Mouse (Mus musculus) spleen, adult 12 weeks (tissue): Measurements from ENCODE around the gene Dlx5.

Experiments
- DNase-seq: peaks from one replicate; pipeline ENCODE4 v3.0.0; 2022; ENCODE audit warnings: low spot score

Gene Dlx5

GRCm38 (mm10) chr6:6881638-6882190 lies at the start of gene Dlx5:
Dlx5 (minus strand) TSS chr6:6882085.
- DNase-seq: no peak

- no peak for DNase-seq
Measured at GRCm38 (mm10) chr6:6931507-6931906, 49.6 kb upstream of the Dlx5 start.

GRCm38 (mm10) chr6:6930831-6931230 lies 48.9 kb upstream of the Dlx5 start:
- DNase-seq: no peak

- DNase-seq: no peak
Measured at GRCm38 (mm10) chr6:6925264-6925663, 43.4 kb upstream of the Dlx5 start.

GRCm38 (mm10) chr6:6917334-6917733 lies 35.4 kb upstream of the Dlx5 start:
- DNase-seq: no peak

- no peak for DNase-seq
Measured at GRCm38 (mm10) chr6:6915526-6915915, 33.6 kb upstream of the Dlx5 start.

GRCm38 (mm10) chr6:6914849-6915525 lies 33.1 kb upstream of the Dlx5 start:
- no peak for DNase-seq

- no peak for DNase-seq
Measured at GRCm38 (mm10) chr6:6914304-6914703, 32.4 kb upstream of the Dlx5 start.

- no peak for DNase-seq
Measured at GRCm38 (mm10) chr6:6909586-6909985, 27.7 kb upstream of the Dlx5 start.

GRCm38 (mm10) chr6:6890047-6890446 lies 8.2 kb upstream of the Dlx5 start:
- DNase-seq: no peak

GRCm38 (mm10) chr6:6886225-6886624 lies 4.3 kb upstream of the Dlx5 start:
- no peak for DNase-seq

- no peak for DNase-seq
Measured at GRCm38 (mm10) chr6:6884897-6885296, 3.0 kb upstream of the Dlx5 start.

- no peak for DNase-seq
Measured at GRCm38 (mm10) chr6:6882266-6882797, 447 bp upstream of the Dlx5 start.

GRCm38 (mm10) chr6:6881115-6881637 lies 709 bp downstream of the Dlx5 start:
- DNase-seq: no peak

- DNase-seq: no peak
Measured at GRCm38 (mm10) chr6:6880361-6881114, 1.3 kb downstream of the Dlx5 start.

GRCm38 (mm10) chr6:6879371-6880325 lies 2.2 kb downstream of the Dlx5 start:
- no peak for DNase-seq

- no peak for DNase-seq
Measured at GRCm38 (mm10) chr6:6878841-6879291, 3.0 kb downstream of the Dlx5 start.

- no peak for DNase-seq
Measured at GRCm38 (mm10) chr6:6877981-6878840, 3.7 kb downstream of the Dlx5 start.

- DNase-seq: no peak
Measured at GRCm38 (mm10) chr6:6877346-6877910, 4.5 kb downstream of the Dlx5 start.

- DNase-seq: no peak
Measured at GRCm38 (mm10) chr6:6876731-6877130, 5.2 kb downstream of the Dlx5 start.
